Mouse (Mus musculus) frontal cortex, postnatal 10 days (tissue): Measurements from ENCODE around the gene Kcnj16.

Source experiments
- DNase-seq, 2 experiments: peaks; one replicate each; pipeline ENCODE4 v3.0.0; 2022; ENCODE audit warnings: low spot score in 2 of 2, mixed read lengths in 1 of 2

The Kcnj16 gene

GRCm38 (mm10) chr11:110967762-110968135 is at the start of gene Kcnj16:
Kcnj16 (plus strand) TSS chr11:110968033.
- no peak for DNase-seq

DNA sequence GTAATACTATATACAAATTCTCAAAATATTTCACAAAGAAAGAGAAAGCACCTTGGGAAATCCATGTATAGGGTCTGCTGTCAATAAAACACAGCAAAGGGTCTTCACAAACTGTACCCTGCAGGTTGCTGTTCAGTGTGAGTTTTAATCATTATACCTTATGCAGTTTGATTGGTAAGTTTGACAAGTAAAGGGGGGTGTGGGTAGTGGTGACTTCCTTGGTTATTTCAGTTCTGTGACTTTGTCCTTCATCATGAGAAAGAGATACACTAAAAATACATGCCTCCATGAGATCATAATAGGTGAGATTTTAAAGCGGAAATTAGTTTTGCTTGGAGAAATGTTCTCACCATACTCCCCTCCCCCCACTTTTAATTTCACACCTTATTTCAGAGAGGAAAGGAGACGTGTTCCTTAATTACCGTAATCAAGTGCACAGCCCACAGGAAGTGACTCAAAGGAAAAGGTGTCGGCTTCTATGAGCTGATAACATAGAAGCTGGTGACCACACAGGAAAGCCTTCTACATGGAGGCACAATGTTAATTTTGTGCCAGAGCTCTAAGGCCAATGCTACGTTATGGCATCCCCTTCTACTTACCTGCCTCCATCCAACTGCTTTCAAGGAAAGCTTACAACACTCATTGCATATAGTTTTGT is 48.9 kb upstream of the Kcnj16 start:
- no peak for DNase-seq

DNA sequence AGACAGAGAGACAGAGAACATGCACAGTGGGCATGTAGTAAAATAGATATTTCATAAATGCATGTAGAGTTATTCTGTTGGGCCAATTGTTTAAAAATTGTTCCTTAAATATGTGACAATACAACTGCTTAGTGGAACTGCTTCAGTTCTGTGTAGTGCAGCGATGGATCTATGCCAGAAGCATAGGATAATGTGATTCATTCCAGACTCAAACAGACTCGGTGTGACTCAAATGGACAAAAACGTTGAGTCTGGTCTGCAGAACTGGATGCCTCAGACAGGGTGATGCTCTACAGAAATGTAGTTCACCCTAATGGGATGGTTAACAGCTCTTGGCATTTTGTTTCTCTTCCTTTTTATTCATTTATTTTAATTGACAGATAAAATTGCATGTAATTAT is 32.1 kb upstream of the Kcnj16 start:
- no peak for DNase-seq

DNA sequence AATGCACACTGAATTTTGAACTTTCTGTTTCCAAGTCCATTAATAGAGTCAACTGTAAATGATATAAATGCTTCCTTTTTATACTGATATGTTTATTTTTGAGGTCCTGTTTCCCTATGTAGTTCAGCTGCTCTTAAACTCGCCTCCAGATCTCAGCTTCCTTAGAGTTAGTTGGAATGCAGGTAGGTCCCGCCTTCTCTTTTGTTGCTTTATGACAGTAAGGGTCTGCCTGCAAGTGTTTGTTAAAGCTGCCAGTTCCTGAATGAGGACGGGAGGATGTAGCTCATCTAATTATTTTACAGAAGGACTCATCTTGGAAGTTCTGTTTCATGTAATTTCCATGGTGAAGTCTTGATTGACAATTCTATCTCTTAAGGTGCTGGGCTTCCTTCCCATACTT is 25.6 kb upstream of the Kcnj16 start:
- no peak for DNase-seq

- DNase-seq, result no peak
These were observed 25.1 kb upstream of the Kcnj16 start for GRCm38 (mm10) chr11:110942695-110943135.

GRCm38 (mm10) chr11:110956665-110957064 is 11.2 kb upstream of the Kcnj16 start:
- no peak for DNase-seq

GRCm38 (mm10) chr11:110961592-110962021 is 6.2 kb upstream of the Kcnj16 start:
- no peak for DNase-seq

- no peak for DNase-seq
These were observed 643 bp upstream of the Kcnj16 start for GRCm38 (mm10) chr11:110967019-110967761.

DNA sequence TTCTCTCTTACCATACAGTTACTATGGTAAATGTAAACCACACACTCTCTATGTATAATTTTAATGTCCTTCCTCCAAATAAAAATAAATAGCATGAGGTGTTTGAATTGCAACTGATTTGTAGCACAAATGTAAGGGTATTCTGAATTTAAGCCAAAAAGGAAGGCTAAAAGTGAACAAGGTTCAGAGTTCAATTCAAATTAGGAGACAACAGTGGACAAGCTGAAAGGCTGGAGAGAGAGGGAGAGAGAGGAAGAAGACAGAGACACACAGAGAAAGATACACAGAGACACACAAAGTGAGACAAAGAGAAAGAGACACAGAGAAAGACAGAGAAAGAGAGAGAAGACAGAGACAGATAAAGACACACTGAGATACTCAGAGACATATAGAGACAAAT is 1.1 kb downstream of the Kcnj16 start:
- no peak for DNase-seq

- DNase-seq, result no peak
These were observed 17.7 kb downstream of the Kcnj16 start for GRCm38 (mm10) chr11:110985508-110985907.

DNA sequence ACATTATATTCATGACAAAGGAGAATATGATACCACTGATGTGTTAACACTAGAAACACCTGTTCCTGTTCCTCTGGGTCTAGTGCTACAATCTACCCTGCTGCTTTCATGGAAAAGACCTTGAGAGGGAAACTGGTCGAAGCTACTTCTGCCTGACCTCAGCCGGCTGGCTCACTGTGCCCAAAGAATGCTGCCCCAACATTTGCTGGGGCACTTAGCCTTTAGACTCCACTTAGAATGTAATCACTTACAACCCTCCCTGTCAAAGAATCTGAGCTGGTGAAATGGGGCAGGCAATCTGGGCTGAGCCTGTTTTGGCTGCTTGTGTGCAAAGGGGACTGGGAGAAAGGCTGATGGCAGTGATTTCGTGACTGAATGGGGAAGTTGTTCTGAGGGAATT is 18.1 kb downstream of the Kcnj16 start:
- DNase-seq, result no peak

GRCm38 (mm10) chr11:110993616-110994015 is 25.8 kb downstream of the Kcnj16 start:
- no peak for DNase-seq

DNA sequence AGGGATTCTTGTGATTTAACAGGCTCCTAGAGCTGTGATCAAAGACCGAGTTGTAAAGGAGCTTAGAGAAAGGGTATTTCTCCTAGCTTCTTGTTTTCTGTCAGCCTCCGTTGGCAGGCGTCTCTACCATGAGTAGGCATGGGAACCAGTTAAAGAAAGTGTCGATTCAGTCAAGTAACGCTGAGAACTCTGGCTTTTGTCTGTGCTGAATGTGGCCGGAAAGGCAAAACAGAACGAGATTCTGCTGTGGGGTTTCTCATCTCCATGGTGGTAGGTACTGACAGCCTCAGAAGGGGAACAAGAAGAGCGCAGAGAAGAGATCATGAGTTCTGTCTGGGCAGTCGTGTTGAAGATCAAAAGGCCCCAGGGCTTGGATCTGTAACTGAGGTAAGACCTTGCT is 29.4 kb downstream of the Kcnj16 start:
- peak; percentile 15 to 16 for DNase-seq

DNA sequence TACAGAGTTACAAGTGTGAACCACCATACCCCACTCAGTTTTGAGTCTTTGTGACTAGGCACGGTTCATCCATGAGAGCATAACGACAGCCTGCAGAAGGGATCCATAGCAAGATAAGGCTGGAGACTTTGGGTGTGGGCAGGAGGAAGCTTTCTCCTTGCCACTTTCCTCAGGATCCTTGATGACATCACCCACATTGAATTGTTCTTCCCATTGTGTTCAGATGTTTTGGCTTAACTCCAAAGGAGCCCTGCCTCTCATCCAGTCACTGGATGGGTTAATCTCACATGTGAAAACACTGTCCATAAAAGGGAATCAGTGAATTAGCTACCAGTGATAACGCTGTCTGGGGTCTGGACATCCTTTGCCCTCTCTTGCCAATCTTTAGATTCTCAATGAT is 37.3 kb downstream of the Kcnj16 start:
- no peak for DNase-seq

- no peak for DNase-seq
These were observed 41.6 kb downstream of the Kcnj16 start for GRCm38 (mm10) chr11:111009471-111009870.

- no peak for DNase-seq
These were observed 48.4 kb downstream of the Kcnj16 start for GRCm38 (mm10) chr11:111016206-111016605.

DNA sequence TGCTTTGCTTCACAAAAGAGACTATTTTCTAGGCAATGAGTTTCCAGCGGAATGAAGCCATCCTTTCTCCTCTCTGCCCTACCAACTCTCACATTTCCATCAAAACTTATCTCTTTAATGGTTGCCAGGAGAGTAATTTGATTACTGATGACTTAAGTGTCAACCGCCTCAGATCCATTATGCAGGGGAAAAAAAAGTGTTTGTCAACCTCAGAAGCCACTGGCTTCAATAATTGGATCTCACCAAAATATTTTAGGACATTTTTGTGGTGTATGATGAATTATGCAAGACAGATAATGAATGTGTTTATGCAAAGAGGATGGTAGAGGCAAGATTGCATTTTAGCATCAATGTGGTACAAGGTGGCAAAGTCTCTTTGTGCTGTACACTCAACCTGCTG is 52.4 kb downstream of the Kcnj16 start:
- no peak for DNase-seq

- no peak for DNase-seq
These were observed 54.9 kb downstream of the Kcnj16 start for GRCm38 (mm10) chr11:111022681-111023281.

GRCm38 (mm10) chr11:111042175-111042574 is 74.3 kb downstream of the Kcnj16 start:
- DNase-seq, result no peak

GRCm38 (mm10) chr11:111043298-111043697 is 75.5 kb downstream of the Kcnj16 start:
- DNase-seq, result no peak

DNA sequence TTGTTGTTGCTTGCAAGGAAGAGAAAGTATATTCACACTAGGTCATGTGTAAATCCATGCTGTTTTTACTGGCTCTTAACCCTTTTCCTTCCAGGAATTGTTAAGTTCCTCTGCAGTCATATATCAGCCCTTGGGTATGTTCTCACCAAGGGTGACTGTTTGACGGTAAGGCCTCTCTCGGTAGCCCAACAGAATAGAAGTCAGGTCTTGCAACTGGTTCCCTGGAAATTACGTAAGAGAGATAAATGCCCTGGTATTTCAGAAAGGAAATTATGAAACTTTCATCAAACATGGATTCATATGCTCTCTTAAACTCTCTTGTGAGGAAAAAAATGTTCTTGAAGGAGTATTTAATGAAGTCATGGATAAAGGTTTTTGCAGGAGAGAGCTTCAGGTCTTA is 86.4 kb downstream of the Kcnj16 start:
- no peak for DNase-seq

GRCm38 (mm10) chr11:111054854-111055822 is 87.3 kb downstream of the Kcnj16 start:
- no peak for DNase-seq
